Comparison of ENCODE assay signal across 17 mouse cellular contexts in genomic region chr13:35345507-35346129, GRCm38 (mm10).
DNase-seq lines count a peak whose midpoint lies in the region; ATAC-seq and TF ChIP-seq lines count a peak whose summit lies in the region.
"Had no signal": no experiment of that assay in that cellular context is flagged by ENCODE, and none has a peak within 500 bp of the region (broad histone marks: within the 10 kb centered on the region; RNA-seq: fewer than 3 reads in every experiment).

No protein-coding gene starts in this region.

- no peak overlapping the region for H3K9ac ChIP-seq in forebrain, embryonic 12.5 days
- H3K9ac ChIP-seq in forebrain, postnatal 0 days, result no peak overlapping the region
- H3K9ac ChIP-seq: embryonic facial prominence, embryonic 15.5 days; liver, embryonic 13.5 days; neural tube, embryonic 13.5 days had no signal

- no peak overlapping the region for H3K4me3 ChIP-seq in forebrain, embryonic 10.5 days
- H3K4me3 ChIP-seq in forebrain, embryonic 12.5 days (replicated peaks), result no peak overlapping the region
- H3K4me3 ChIP-seq in forebrain, postnatal 0 days (ENCODE audit: low read depth, low read length), result no peak overlapping the region
- no peak overlapping the region for H3K4me3 ChIP-seq in limb, embryonic 10.5 days
- H3K4me3 ChIP-seq: embryonic facial prominence, embryonic 15.5 days; liver, embryonic 13.5 days; neural tube, embryonic 13.5 days had no signal

- TF ChIP-seq CTCF in forebrain, postnatal 0 days (IDR thresholded peaks at IDR 0.05; ENCODE audit: low read depth), result no peak

- H3K9me3 ChIP-seq in forebrain, embryonic 10.5 days, result no peaks in the 10 kb centered on the region
- no peaks in the 10 kb centered on the region for H3K9me3 ChIP-seq in forebrain, embryonic 12.5 days
- no peaks in the 10 kb centered on the region for H3K9me3 ChIP-seq in forebrain, postnatal 0 days (ENCODE audit: low read length)
- H3K9me3 ChIP-seq in limb, embryonic 10.5 days (replicated peaks), result no peaks in the 10 kb centered on the region
- H3K9me3 ChIP-seq: embryonic facial prominence, embryonic 15.5 days; liver, embryonic 13.5 days; neural tube, embryonic 13.5 days had no signal

- ATAC-seq in forebrain, embryonic 12.5 days (ENCODE audit: low FRiP score), result no peak
- peak; percentile 89 for ATAC-seq in forebrain, postnatal 0 days

- H3K36me3 ChIP-seq in forebrain, embryonic 10.5 days (replicated peaks), result no peaks in the 10 kb centered on the region
- H3K36me3 ChIP-seq in forebrain, embryonic 12.5 days (replicated peaks), result no peaks in the 10 kb centered on the region
- H3K36me3 ChIP-seq in forebrain, postnatal 0 days (ENCODE audit: insufficient read depth), result no peaks in the 10 kb centered on the region
- no peaks in the 10 kb centered on the region for H3K36me3 ChIP-seq in limb, embryonic 10.5 days
- H3K36me3 ChIP-seq: embryonic facial prominence, embryonic 15.5 days; liver, embryonic 13.5 days; neural tube, embryonic 13.5 days had no signal

- H3K27me3 ChIP-seq in forebrain, embryonic 10.5 days (ENCODE audit: poor library complexity, severe bottlenecking), result no peaks in the 10 kb centered on the region
- no peaks in the 10 kb centered on the region for H3K27me3 ChIP-seq in forebrain, embryonic 12.5 days
- no peaks in the 10 kb centered on the region for H3K27me3 ChIP-seq in forebrain, postnatal 0 days (ENCODE audit: insufficient read depth, low read length)
- H3K27me3 ChIP-seq in limb, embryonic 10.5 days (ENCODE audit: low read depth, poor library complexity, severe bottlenecking), result no peaks in the 10 kb centered on the region
- H3K27me3 ChIP-seq: embryonic facial prominence, embryonic 15.5 days; neural tube, embryonic 13.5 days had no signal

- no peak for DNase-seq in forebrain, embryonic 10.5 days (ENCODE audit: extremely low spot score, low spot score)
- peak; percentile 70 for DNase-seq in Muller cell, postnatal 12 days (ENCODE audit: inconsistent ontology term)
- DNase-seq in forebrain, postnatal 0 days, result peak; percentile 38
- DNase-seq in layer of hippocampus, postnatal 14 days (ENCODE audit: low spot score in 2 of 2), result peak; percentile 21 to 63
- DNase-seq in T-cell, adult 2 months (ENCODE audit: low spot score), result no peak
- no peak for DNase-seq in MN1 (ENCODE audit: low spot score)
- no peak for DNase-seq in limb, embryonic 10.5 days (ENCODE audit: low spot score)
- DNase-seq: adrenal gland, postnatal 10 days; cerebellum, postnatal 25 days; kidney, postnatal 14 days; liver, embryonic 13.5 days; lung, postnatal 10 days; retina, postnatal 1 day had no signal

- no peak overlapping the region for H3K4me2 ChIP-seq in forebrain, embryonic 12.5 days
- no peak overlapping the region for H3K4me2 ChIP-seq in forebrain, postnatal 0 days (ENCODE audit: low read depth)
- H3K4me2 ChIP-seq: embryonic facial prominence, embryonic 15.5 days; liver, embryonic 13.5 days; neural tube, embryonic 13.5 days had no signal

- 68% methylated on average over 2 of the region's 2 CpGs for WGBS in forebrain, embryonic 10.5 days
- 38% methylated on average over 2 of the region's 2 CpGs for WGBS in forebrain, embryonic 12.5 days
- 18% methylated on average over 2 of the region's 2 CpGs for WGBS in forebrain, postnatal 0 days
- 88% methylated on average over 2 of the region's 2 CpGs for WGBS in limb, embryonic 10.5 days

- peak overlapping the region; percentile 5; the same call in 1 of the 2 replicates for H3K27ac ChIP-seq in forebrain, embryonic 10.5 days
- H3K27ac ChIP-seq in forebrain, embryonic 12.5 days, result no peak overlapping the region
- no peak overlapping the region for H3K27ac ChIP-seq in forebrain, postnatal 0 days (ENCODE audit: low read depth, low read length)
- no peak overlapping the region for H3K27ac ChIP-seq in limb, embryonic 10.5 days
- H3K27ac ChIP-seq: embryonic facial prominence, embryonic 15.5 days; liver, embryonic 13.5 days; neural tube, embryonic 13.5 days; stomach, postnatal 0 days had no signal

- H3K4me1 ChIP-seq in forebrain, embryonic 10.5 days, result peaks cover 18% of the 10 kb centered on the region
- no peaks in the 10 kb centered on the region for H3K4me1 ChIP-seq in forebrain, embryonic 12.5 days
- peaks cover 3% of the 10 kb centered on the region; the same call in 1 of the 2 replicates for H3K4me1 ChIP-seq in forebrain, postnatal 0 days (ENCODE audit: insufficient read depth)
- no peaks in the 10 kb centered on the region for H3K4me1 ChIP-seq in limb, embryonic 10.5 days
- H3K4me1 ChIP-seq: embryonic facial prominence, embryonic 15.5 days; liver, embryonic 13.5 days; neural tube, embryonic 13.5 days had no signal

Comparison
In these comparisons a context has a peak if more than half of its experiments do, and no peak if none do; other contexts are left out.
1. DNase-seq: peak in Muller cell, postnatal 12 days (single experiment), forebrain, postnatal 0 days (single experiment) and layer of hippocampus, postnatal 14 days (2 of 2); none in forebrain, embryonic 10.5 days (single experiment), T-cell, adult 2 months (single experiment), MN1 (single experiment) and limb, embryonic 10.5 days (single experiment).